Mouse (Mus musculus) gastrocnemius, postnatal 25 days (tissue): Measurements from ENCODE around the gene Wdr66. TPM values are rescaled to one million over a fixed set of nuclear protein-coding genes. Genes with fewer than 3 reads are reported as not detected.
"Not testable (repeated sequence)": the region's sequence is repeated elsewhere in the genome, so short reads cannot be mapped to it uniquely, and the experiment has no call there.

Source experiments
- DNase-seq: peaks from one replicate; pipeline ENCODE4 v3.0.0; 2022
- long read RNA-seq, 2 experiments: library from polyadenylated mRNA; stranded (forward); transcript quantifications; one replicate each; pipeline ENCODE4 v2.0.0; 2021
- total RNA-seq, 2 experiments: library from RNA; stranded (reverse); gene quantifications; 1 replicate in 1 of 2; 2 replicates in 1 of 2; pipeline ENCODE4 v1.2.3; 2021

Gene Wdr66
- 1 to 10 TPM; 1.1 to 1.9 TPM for total RNA-seq
- long read RNA-seq, experiment 1, partial matches to known transcripts: 1 of 1 reads
- long read RNA-seq, experiment 1, other reads (novel, unspliced or antisense): 0 of 1 reads
- long read RNA-seq, experiment 2, partial matches to known transcripts: 0 of 1 reads
- long read RNA-seq, experiment 2, other reads (novel, unspliced or antisense): 1 of 1 reads

DNA sequence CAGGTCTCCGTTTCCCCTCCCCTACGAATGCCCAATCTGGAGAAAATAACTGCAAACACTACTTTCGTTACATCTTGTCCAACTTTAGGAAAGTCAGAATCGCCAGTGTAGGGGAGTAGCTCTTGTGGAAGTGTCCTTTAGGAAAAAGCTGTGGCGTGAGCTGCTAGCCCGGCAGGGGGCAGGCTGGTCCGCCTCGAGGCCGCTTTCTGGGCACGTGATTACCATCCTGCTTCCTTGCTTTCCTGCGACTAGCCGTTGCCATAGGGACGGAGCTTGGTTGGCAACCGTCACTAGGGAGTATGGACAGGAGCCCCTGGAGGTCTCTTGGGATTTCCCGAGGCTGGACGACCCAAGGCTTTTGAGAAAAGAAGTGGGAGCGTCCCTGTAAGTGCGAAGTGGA is at the start of gene Wdr66:
Gene Wdr66, plus strand, starts transcription at position 269 of the 400 bp plus-strand sequence.
- peak; percentile 75 for DNase-seq

DNA sequence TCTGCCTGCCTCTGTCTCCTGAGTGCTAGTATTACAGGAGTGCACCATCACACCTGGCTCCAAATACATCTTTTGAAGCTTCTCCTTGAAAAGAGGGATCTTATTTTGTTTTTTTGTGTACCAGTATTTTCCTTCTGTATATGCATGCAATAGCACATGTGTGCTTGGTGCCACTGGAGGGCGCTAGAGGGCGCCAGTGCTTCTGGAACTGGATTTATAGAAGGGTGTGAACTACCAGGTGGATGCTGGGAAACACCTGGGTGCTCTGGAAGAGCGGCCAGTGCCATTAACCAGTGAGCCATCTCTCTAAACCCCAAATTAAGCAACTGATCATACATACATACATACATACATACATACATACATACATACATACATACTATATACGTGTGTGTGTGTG is 49.1 kb upstream of the Wdr66 start:
- DNase-seq: not testable (repeated sequence)

DNA sequence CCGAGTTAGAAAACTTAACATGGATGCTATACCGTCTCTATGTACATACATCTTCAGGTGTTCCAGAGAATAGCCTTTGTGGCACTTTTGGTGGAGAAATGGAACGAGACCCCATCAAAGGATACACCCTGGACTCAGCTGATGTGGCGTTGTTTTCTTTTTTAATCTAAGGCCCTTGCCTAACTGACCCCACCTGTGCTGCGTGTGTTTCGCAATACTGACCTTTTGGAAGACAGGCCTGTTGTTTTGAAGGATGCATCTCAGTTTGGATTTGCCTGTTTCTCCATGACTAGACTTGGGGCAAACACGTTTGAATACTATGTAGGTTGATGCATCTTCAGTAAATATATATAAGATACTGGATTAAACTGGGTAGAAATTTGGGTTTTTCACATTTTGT is 48.3 kb upstream of the Wdr66 start:
- DNase-seq: not testable (repeated sequence)

DNA sequence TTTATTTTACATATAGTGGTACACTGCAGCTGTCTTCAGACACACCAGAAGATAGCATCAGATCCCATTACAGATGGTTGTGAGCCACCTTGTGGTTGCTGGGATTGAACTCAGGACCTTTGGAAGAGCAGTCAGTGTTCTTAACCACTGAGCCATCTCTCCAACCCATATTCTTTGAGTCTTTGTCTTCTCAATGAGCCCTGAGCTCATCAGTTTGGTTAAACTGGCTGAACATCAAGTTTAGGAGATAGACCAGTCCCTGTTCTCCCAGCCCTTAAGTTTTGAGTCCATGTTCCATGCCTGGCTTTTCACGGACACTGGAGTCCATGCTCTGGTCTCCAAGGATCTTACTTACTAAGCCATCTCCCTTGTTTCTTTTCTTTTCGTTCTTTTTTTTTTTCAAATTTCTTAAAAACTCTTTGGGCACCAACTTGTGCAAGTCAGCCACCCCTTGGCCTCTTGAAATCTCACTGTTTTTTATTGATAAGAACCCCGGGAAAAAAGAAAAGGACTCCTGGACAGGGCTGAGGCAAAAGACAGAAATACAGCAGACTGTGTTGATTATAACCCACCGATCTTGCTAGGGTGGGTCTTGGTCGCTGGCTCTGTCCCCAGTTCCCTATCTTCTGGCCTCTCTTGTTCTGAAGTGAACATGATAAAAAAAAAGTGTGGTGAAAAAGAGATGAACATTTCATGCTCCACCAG is 29.4 kb upstream of the Wdr66 start:
- DNase-seq: not testable (repeated sequence)

- DNase-seq: no peak
Measured at GRCm38 (mm10) chr5:123223051-123223410, 28.9 kb upstream of the Wdr66 start.

DNA sequence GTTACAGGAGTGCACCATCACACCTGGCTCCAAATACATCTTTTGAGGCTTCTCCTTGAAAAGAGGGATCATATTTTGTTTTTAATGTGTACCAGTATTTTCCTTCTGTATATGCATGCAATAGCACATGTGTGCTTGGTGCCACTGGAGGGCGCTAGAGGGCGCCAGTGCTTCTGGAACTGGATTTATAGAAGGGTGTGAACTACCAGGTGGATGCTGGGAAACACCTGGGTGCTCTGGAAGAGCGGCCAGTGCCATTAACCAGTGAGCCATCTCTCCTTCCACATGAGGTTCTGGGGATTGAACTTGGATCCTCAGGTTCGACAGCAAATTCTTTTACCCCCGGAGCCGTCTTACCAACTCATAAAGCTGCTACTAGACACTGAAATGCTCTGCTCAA is 28.0 kb upstream of the Wdr66 start:
- not testable (repeated sequence) for DNase-seq

- DNase-seq: no peak
Measured at GRCm38 (mm10) chr5:123226851-123227250, 25.1 kb upstream of the Wdr66 start.

GRCm38 (mm10) chr5:123227762-123228523 is 24.0 kb upstream of the Wdr66 start:
- peak; percentile 93 for DNase-seq

DNA sequence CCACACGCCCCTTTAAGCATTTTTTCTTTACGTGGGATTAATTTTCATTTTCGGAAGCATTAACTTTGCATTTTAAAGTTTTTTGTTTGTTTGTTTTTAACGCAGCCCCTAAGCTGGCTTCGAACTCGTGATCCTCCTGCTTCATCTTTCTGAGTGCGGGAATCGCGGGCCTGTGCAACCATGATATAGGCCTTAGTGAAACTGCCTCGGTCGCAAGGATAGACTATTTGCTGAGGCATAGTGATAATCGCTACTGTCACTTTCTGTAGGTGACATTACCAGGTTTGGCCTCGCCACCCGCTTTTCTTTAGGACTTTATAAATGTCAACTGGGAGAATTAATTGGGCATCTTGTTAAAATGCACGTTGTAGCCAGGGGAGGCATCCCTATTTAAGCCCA is 23.4 kb upstream of the Wdr66 start:
- no peak for DNase-seq

- no peak for DNase-seq
Measured at GRCm38 (mm10) chr5:123229296-123229695, 22.6 kb upstream of the Wdr66 start.

DNA sequence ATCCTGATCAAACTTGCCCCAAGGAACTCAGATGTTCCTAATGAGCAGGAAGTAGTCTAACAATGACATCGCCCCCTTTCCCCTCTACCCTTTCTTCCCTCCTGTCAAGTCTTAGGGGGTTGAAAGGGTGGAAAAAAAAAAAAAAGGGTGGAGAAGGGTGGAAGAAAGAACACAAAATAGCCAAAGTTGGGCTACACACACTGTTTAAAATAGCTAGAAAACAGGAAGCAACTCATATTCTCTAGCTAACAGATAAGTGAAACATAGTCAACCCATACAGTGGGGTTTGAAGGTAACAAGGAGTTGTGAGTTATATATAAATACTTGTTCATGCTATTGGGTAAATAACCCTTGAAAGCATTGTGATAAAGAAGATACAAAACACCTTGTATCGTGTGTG is 19.7 kb upstream of the Wdr66 start:
- no peak for DNase-seq

- DNase-seq: peak; percentile 38
Measured at GRCm38 (mm10) chr5:123235731-123236130, 16.2 kb upstream of the Wdr66 start.

- DNase-seq: no peak
Measured at GRCm38 (mm10) chr5:123236426-123236825, 15.5 kb upstream of the Wdr66 start.

- DNase-seq: peak; percentile 69
Measured at GRCm38 (mm10) chr5:123239501-123239900, 12.4 kb upstream of the Wdr66 start.

DNA sequence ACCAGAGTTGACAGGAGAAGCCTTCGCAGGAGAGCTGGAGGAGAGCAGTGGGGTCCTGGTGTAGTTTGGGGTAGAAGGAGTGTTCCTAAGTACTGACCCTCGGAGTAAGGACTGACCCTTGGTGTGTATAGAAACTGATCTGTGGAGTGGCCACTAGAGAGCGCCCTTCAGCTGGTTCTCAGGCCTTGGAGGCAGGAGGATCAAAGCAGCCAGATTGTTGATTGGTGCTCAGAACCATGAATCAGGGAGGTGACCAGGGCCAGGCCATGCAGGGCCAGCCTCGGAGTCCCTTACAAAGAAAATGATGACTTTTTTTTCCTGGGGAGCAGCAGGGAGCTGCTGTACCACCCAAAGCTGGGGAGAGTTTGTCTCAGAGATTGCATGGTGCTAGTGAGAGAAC is 6.4 kb upstream of the Wdr66 start:
- peak; percentile 15 for DNase-seq

- DNase-seq: no peak
Measured at GRCm38 (mm10) chr5:123251390-123251789, 512 bp upstream of the Wdr66 start.

- no peak for DNase-seq
Measured at GRCm38 (mm10) chr5:123256841-123257755, 5.2 kb downstream of the Wdr66 start.

- no peak for DNase-seq
Measured at GRCm38 (mm10) chr5:123258990-123259389, 7.1 kb downstream of the Wdr66 start.

GRCm38 (mm10) chr5:123260698-123261097 is 8.8 kb downstream of the Wdr66 start:
- no peak for DNase-seq

DNA sequence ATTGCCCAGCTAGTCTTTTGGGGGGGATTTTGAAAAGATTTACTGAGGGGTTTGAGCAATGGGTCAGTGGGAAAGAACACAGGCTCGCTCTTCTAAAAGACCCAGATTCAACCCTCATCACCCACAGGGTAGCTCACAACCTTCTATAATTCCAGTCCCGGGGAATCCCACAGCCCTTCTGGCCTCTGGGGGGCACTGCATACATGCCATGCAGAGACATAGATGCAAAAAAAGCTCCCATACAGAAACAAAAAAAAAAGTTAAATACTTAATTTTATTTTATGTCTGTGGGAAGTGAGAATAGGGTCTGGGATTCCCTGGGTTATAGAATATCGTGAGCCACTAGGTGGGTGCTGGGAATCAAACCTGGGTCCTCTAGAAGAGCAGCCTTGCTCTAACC is 15.0 kb downstream of the Wdr66 start:
- DNase-seq: no peak

DNA sequence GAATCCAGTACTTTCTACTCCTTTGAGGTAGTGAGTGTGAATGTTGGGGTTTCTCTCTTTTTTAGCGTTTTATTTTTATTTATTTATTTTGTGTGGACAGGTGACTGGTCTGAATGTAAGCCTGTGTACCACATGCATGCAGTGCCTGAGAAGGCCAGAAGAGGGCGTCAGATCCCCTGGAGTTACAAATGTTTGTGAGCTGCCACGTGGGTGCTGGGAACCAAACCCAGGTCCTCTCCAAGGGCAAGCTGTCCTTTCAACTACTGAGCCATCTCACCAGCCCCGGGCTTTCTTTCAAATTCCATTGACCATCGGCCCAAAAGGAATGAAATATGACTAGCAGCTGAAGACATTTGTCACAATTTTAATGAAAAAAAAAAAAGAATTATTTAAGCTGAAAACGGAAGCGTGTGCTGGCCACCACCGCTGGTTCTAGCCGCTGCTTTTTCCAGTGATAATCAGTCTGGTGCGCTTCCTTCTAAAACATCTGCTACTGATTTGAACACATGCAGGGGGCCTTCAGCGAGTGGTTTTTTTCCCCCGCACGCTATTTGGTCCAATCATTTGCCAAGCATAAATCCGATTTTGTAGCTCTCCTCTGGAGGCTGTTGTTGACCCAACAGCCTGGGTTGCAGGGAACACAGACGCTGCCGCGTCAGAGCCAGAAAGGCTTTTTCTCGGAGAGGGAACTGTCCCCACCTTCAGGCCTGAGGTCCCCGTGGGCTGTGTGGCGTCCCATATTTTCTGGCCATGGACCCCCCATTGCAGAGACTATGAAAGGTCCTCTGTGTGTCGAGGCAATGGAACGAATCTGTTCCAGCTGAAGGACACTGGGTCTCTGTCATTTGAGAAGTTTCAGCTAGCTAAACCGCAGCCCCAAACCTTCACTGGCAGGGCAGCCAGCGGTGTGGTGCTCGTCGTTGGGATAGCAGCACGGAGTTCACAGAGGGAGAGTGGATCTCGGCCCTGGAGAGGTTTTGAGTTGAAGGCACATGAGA is 16.9 kb downstream of the Wdr66 start:
- no peak for DNase-seq
